Mouse (Mus musculus) central nervous system, embryonic 14 days (tissue): ENCODE results near the gene Ptpn6. TPM values are rescaled to one million over a fixed set of nuclear protein-coding genes. Genes with fewer than 3 reads are reported as not detected.

Experiments used
- polyA plus RNA-seq: library from polyadenylated mRNA; depleted of rRNA; stranded (reverse); fragments of >200 nt; gene quantifications from 2 replicates; pipeline ENCODE4 v1.2.3, GENCODE M21; 2012; rRNA removed

Gene Ptpn6
- polyA plus RNA-seq: 5.3 and 6.1 TPM in 2 replicates

GRCm38 (mm10) chr6:124738511-124739023, at the start of gene Ptpn6:
Gene Ptpn6 (minus strand): TSS chr6:124738714.

DNA sequence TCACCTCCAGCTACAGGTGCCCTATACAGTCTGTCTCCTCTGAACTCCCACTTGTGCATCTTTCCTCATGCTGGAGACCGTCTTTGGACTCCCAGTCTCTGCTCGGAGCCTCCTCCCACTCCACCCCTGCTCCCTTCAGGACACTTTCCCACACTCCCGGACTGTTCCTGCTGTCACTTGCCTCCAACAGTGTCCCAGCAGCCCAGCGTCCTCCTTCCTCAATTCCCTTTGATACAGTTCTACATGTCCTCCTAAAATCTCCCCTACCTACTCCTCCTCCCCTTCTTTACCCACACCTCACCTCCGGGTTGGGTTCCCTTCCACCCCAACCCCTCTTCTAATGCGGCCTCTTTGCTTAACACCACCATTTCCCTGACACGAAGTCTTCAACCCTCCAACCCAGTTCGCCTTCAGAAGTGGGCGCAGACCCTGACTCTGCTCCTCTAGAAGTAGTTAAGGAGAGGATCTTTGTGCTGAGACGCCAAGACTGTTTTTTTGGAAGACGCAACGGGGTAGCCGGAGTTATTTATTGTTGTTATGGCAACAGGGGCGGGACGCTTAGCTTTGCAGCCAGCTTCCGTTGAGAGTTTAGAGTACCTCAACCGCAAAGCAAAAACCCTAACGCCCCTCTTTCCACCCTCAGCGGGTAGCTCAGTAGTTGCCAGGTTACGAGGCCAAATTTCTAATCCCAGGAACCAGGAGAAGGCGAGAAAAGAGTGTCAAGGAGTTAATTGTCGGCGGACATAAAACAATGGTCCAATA, 40.9 kb upstream of the Ptpn6 start, which contains the start of gene Lrrc23:
TSS of gene Lrrc23 (minus strand) at position 506 of the 762 bp plus-strand sequence.

DNA sequence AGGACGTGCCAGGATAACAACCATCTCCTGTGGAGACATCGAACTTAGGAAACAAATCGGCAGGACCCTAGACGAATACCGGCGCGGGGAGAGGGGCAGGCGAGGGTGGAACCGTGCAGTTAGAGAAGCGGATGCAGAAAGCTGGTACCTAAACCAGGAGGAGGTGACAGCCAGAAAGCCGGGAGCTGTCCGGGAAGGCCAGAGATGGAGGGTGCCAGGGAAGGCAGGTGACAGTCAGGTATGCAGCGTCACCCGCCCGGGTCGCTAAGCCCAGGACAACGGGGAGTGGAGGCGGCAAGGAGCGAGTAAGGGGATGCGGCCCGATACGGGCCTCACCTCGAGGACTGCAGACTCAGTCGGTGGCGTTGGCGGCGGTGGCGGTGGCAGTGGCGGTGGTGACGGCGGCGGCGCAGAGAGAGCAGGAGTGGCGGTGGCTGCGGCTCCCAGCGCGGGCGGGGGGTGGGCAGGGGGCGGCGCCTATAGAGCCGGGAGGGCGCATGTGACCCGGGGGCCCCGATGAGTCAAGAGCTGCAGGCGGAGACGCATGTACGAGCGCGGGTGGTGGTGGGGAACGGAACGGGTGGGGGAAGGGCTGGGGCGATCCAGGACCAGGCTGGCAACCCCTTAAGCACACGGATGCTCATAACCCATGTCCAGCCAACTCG, 30.7 kb upstream of the Ptpn6 start, which contains the start of gene Eno2:
TSS of gene Eno2 (minus strand) at position 573 of the 665 bp plus-strand sequence.

GRCm38 (mm10) chr6:124755831-124756595, 17.5 kb upstream of the Ptpn6 start, which contains the start of the genes Gm45234 and Atn1:
Gene Gm45234 (minus strand): TSS chr6:124756021.
Gene Atn1 (minus strand): TSS chr6:124756524.

DNA sequence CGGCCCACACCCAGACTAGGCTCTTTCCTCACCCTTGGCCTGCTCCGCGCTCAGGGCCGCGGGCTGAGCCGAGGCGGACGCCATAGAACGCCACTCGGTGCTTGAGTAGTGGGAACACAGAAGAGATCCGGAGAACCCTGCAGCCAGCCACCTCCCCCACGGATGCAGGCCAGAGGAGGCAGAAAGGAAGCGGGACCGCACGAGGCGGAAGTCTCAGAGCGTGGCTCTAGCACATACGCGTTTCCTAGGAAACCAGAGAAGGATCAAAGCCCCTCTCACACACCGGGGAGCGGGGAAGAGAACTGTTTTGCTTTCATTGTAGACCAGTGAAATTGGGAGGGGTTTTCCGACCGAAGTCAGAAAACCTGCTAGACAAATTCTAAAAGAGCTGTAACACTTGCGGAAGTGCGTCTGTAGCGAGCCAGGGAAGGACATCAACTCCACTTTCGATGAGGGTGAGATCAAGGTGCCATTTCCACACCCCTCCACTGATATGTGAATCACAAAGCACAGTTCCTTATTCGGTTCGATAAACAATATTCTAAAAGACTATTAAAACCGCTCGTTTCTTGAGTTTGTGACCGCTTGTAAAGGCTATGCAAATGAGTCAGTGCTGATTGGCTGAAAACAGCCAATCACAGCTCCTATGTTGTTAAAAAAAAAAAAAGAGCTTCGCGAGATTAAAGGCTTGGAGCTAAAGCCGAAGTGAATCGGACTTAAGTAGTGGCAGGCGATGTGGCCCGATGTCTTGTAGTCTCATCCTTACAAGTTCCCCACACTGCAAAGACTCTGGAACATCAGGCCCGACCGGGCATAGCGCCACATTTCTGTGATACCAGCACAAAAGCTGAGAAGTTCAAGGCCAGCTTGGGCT, 2.6 kb upstream of the Ptpn6 start, which contains the start of gene Grcc10:
TSS of gene Grcc10 (minus strand) at position 487 of the 874 bp plus-strand sequence.

GRCm38 (mm10) chr6:124711824-124712782, 26.4 kb downstream of the Ptpn6 start, which contains the start of the genes Emg1 and Phb2:
Gene Emg1 (minus strand): TSS chr6:124712178.
Gene Phb2 (plus strand): TSS chr6:124712336.

Other genes with a start within 250 kb of the Ptpn6 start
- gene C1rl, start 245.6 kb downstream of the Ptpn6 start, polyA plus RNA-seq: 0.09 and 0.10 TPM in 2 replicates
- 0.33 and 0.93 TPM in 2 replicates for gene C1ra, start 226.3 kb downstream of the Ptpn6 start, polyA plus RNA-seq
- gene C1s1, start 196.4 kb downstream of the Ptpn6 start, polyA plus RNA-seq: 1.3 and 2.9 TPM in 2 replicates
- gene C1rb, start 168.4 kb downstream of the Ptpn6 start, polyA plus RNA-seq: not detected in 2 replicates
- gene C1s2, start 102.6 kb downstream of the Ptpn6 start, polyA plus RNA-seq: 0.34 and 0.44 TPM in 2 replicates
- 53.8 and 63.1 TPM in 2 replicates for gene Lpcat3, start 75.7 kb downstream of the Ptpn6 start, polyA plus RNA-seq
- 134 and 145 TPM in 2 replicates for gene Emg1, start 26.5 kb downstream of the Ptpn6 start, polyA plus RNA-seq
- gene Phb2, start 26.4 kb downstream of the Ptpn6 start, polyA plus RNA-seq: 171 and 179 TPM in 2 replicates
- 499 and 546 TPM in 2 replicates for gene Grcc10, start 2.7 kb upstream of the Ptpn6 start, polyA plus RNA-seq
- gene Gm45234, start 17.3 kb upstream of the Ptpn6 start, polyA plus RNA-seq: not detected in 2 replicates
- gene Atn1, start 17.8 kb upstream of the Ptpn6 start, polyA plus RNA-seq: 77.8 and 103 TPM in 2 replicates
- 56.4 and 62.0 TPM in 2 replicates for gene Eno2, start 31.0 kb upstream of the Ptpn6 start, polyA plus RNA-seq
- 9.0 and 9.4 TPM in 2 replicates for gene Lrrc23, start 41.0 kb upstream of the Ptpn6 start, polyA plus RNA-seq
- gene Spsb2, start 69.9 kb upstream of the Ptpn6 start, polyA plus RNA-seq: 5.4 and 8.0 TPM in 2 replicates
- gene Tpi1, start 75.6 kb upstream of the Ptpn6 start, polyA plus RNA-seq: 409 and 429 TPM in 2 replicates
- gene Usp5, start 90.8 kb upstream of the Ptpn6 start, polyA plus RNA-seq: 138 and 145 TPM in 2 replicates
- gene Cdca3, start 90.8 kb upstream of the Ptpn6 start, polyA plus RNA-seq: 76.7 and 102 TPM in 2 replicates
- gene Gnb3, start 101.6 kb upstream of the Ptpn6 start, polyA plus RNA-seq: 2.1 and 2.5 TPM in 2 replicates
- 143 and 182 TPM in 2 replicates for gene P3h3, start 119.0 kb upstream of the Ptpn6 start, polyA plus RNA-seq
- gene Gpr162, start 125.3 kb upstream of the Ptpn6 start, polyA plus RNA-seq: 72.7 and 75.1 TPM in 2 replicates
- 0.18 and 0.20 TPM in 2 replicates for gene Cd4, start 149.5 kb upstream of the Ptpn6 start, polyA plus RNA-seq
- gene Lag3, start 173.0 kb upstream of the Ptpn6 start, polyA plus RNA-seq: 4.0 and 4.2 TPM in 2 replicates
- 2,372 and 2,516 TPM in 2 replicates for gene Ptms, start 181.4 kb upstream of the Ptpn6 start, polyA plus RNA-seq
- gene Mlf2, start 192.7 kb upstream of the Ptpn6 start, polyA plus RNA-seq: 531 and 537 TPM in 2 replicates
- gene Cops7a, start 226.8 kb upstream of the Ptpn6 start, polyA plus RNA-seq: 135 and 153 TPM in 2 replicates